Mouse (Mus musculus) hindbrain, embryonic 12.5 days (tissue): ENCODE data around the gene Ythdf2. TPM values are rescaled to one million over a fixed set of nuclear protein-coding genes. Genes with fewer than 3 reads are reported as not detected.

ENCODE experiments used
- microRNA-seq: library from miRNA; unstranded; fragments of <30 nt; microRNA quantifications from one replicate; pipeline ENCODE4, GENCODE M21; 2017
- polyA plus RNA-seq: library from polyadenylated mRNA; unstranded; fragments of >200 nt; fragmentation: Nextera tagmentation; extraction: Ambion mirVana; gene quantifications from 2 replicates; pipeline ENCODE4 v1.2.1, GENCODE M21; 2016

Ythdf2 gene
- polyA plus RNA-seq, 1 experiment from 2014 or later: 141 TPM

Small RNAs within 50 kb of the gene (microRNA-seq; reads per million reads assigned to microRNA genes)
- not detected for gene Gm22033

Other genes with a start within 250 kb of the Ythdf2 start
- gene Gm10300, start 137.6 kb downstream of the Ythdf2 start, polyA plus RNA-seq: 0.09 TPM in 2 replicates
- 198 and 210 TPM in 2 replicates for gene Epb41, start 137.0 kb downstream of the Ythdf2 start, polyA plus RNA-seq
- gene Oprd1, start 67.8 kb downstream of the Ythdf2 start, polyA plus RNA-seq: 0.08 and 0.18 TPM in 2 replicates
- gene Gmeb1, start 49.3 kb upstream of the Ythdf2 start, polyA plus RNA-seq: 41.3 and 43.3 TPM in 2 replicates
- gene Taf12, start 62.1 kb upstream of the Ythdf2 start, polyA plus RNA-seq: 53.6 and 58.5 TPM in 2 replicates
- 0.96 and 1.5 TPM in 2 replicates for gene Rab42, start 91.1 kb upstream of the Ythdf2 start, polyA plus RNA-seq
- 80.1 and 80.6 TPM in 2 replicates for gene Trnau1ap, start 117.2 kb upstream of the Ythdf2 start, polyA plus RNA-seq
- 65.8 and 67.5 TPM in 2 replicates for gene Rcc1, start 141.3 kb upstream of the Ythdf2 start, polyA plus RNA-seq
- 18.4 and 19.7 TPM in 2 replicates for gene Phactr4, start 210.2 kb upstream of the Ythdf2 start, polyA plus RNA-seq